Comparison of ENCODE assay signal across 31 mouse cellular contexts in the genomic region with DNA sequence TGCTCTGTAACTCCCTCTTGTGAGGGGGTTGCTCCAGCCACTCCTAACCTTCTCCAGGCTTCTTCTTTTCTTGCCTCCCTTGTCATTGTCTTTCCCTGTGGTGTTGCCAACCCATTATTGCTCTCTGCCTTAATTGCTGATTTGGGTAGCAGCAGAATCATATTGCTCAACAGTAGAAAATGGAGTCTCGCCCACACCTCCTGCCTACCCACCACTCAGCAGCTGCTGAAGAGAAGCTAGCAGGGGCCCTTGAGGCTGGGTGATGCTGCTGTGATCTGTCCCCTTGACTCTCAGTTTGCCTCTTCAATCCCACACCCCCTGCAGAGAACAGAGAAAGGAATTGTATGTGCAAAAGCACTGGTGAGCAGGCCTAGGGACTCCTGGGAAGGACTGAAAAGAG. TPM values are rescaled to one million over a fixed set of nuclear protein-coding genes. Genes with fewer than 3 reads are reported as not detected.
A peak's percentile ranks its signal among the peaks of the same experiment; 100 is the strongest.
DNase-seq lines count a peak whose midpoint lies in the region; ATAC-seq and TF ChIP-seq lines count a peak whose summit lies in the region.
"Had no signal": no experiment of that assay in that cellular context is flagged by ENCODE, and none has a peak within 500 bp of the region (broad histone marks: within the 10 kb centered on the region; RNA-seq: fewer than 3 reads in every experiment).

No protein-coding gene starts in this region.

- 0 out of 2 replicates have a peak overlapping the region, but pooled peaks have one; percentile 2 for H3K27ac ChIP-seq in forebrain, postnatal 0 days (ENCODE audit: low read depth, low read length)
- H3K27ac ChIP-seq in olfactory bulb, adult 2 months (ENCODE audit: insufficient read depth, low read depth, low read length) = peak overlapping the region; percentile 98; the same call in 1 of the 2 replicates
- H3K27ac ChIP-seq: hindbrain, embryonic 10.5 days; hindbrain, embryonic 15.5 days; limb, embryonic 12.5 days; liver, embryonic 15.5 days; neural tube, embryonic 12.5 days; stomach, embryonic 15.5 days had no signal

- no peak overlapping the region for H3K4me2 ChIP-seq in forebrain, postnatal 0 days (ENCODE audit: low read depth)
- H3K4me2 ChIP-seq: hindbrain, embryonic 15.5 days; limb, embryonic 12.5 days; liver, embryonic 15.5 days; lung, embryonic 14.5 days; midbrain, embryonic 11.5 days; neural tube, embryonic 12.5 days; stomach, embryonic 15.5 days had no signal

- H3K9ac ChIP-seq in forebrain, postnatal 0 days = no peak overlapping the region
- H3K9ac ChIP-seq: hindbrain, embryonic 15.5 days; limb, embryonic 12.5 days; liver, embryonic 15.5 days; lung, embryonic 14.5 days; neural tube, embryonic 12.5 days; stomach, embryonic 15.5 days had no signal

- H3K4me1 ChIP-seq in forebrain, postnatal 0 days (ENCODE audit: insufficient read depth) = peaks cover 9% of the 10 kb centered on the region; the same call in 1 of the 2 replicates
- peaks cover 10% of the 10 kb centered on the region for H3K4me1 ChIP-seq in olfactory bulb, adult 2 months (ENCODE audit: control insufficient read depth, insufficient read depth, low read length)
- H3K4me1 ChIP-seq: limb, embryonic 12.5 days; liver, embryonic 15.5 days; neural tube, embryonic 12.5 days; stomach, embryonic 15.5 days had no signal

- WGBS in forebrain, postnatal 0 days = 68% methylated on average over 1 of the region's 1 CpGs
- 28% methylated on average over 1 of the region's 1 CpGs for WGBS in olfactory bulb, adult 2 months

- H3K36me3 ChIP-seq in forebrain, postnatal 0 days (ENCODE audit: insufficient read depth) = no peaks in the 10 kb centered on the region
- H3K36me3 ChIP-seq: hindbrain, embryonic 10.5 days; hindbrain, embryonic 15.5 days; limb, embryonic 12.5 days; liver, embryonic 15.5 days; neural tube, embryonic 12.5 days; stomach, embryonic 15.5 days had no signal

- H3K9me3 ChIP-seq in forebrain, postnatal 0 days (ENCODE audit: low read length) = no peaks in the 10 kb centered on the region
- H3K9me3 ChIP-seq: hindbrain, embryonic 10.5 days; hindbrain, embryonic 15.5 days; limb, embryonic 12.5 days; liver, embryonic 15.5 days; neural tube, embryonic 12.5 days; stomach, embryonic 15.5 days had no signal

- ATAC-seq in forebrain, postnatal 0 days = no peak
- ATAC-seq: inflammation-experienced regulatory T-cells, adult 6 months had no signal

- no peak for TF ChIP-seq POLR2A in brain, embryonic 14.5 days (IDR thresholded peaks at IDR 0.05; ENCODE audit: borderline replicate concordance, extremely low read depth, insufficient read depth, insufficient read length, poor library complexity, severe bottlenecking)
- no peak for TF ChIP-seq POLR2A in olfactory bulb, adult 2 months (IDR thresholded peaks at IDR 0.05; ENCODE audit: insufficient read depth, low read depth, low read length)

- TF ChIP-seq CTCF in brain, embryonic 14.5 days (IDR thresholded peaks at IDR 0.05; ENCODE audit: borderline replicate concordance, extremely low read depth, insufficient read depth, insufficient read length) = no peak
- no peak for TF ChIP-seq CTCF in forebrain, postnatal 0 days (IDR thresholded peaks at IDR 0.05; ENCODE audit: low read depth)
- TF ChIP-seq CTCF in olfactory bulb, adult 2 months (IDR thresholded peaks at IDR 0.05; ENCODE audit: insufficient read depth, low read depth, low read length) = no peak

- no peak overlapping the region for H3K4me3 ChIP-seq in forebrain, postnatal 0 days (ENCODE audit: low read depth, low read length)
- H3K4me3 ChIP-seq in olfactory bulb, adult 2 months (ENCODE audit: insufficient read depth, low read depth, low read length) = no peak overlapping the region
- H3K4me3 ChIP-seq: hindbrain, embryonic 10.5 days; hindbrain, embryonic 15.5 days; limb, embryonic 12.5 days; liver, embryonic 15.5 days; myocyte; neural tube, embryonic 12.5 days; stomach, embryonic 15.5 days had no signal

- peak; percentile 41 to 69 for DNase-seq in layer of hippocampus, adult 18-20 months (ENCODE audit: low spot score in 2 of 2)
- DNase-seq in layer of hippocampus, postnatal 25 days (ENCODE audit: extremely low spot score in 1 of 2, low spot score in 1 of 2) = no peak
- peak; percentile 6 for DNase-seq in brain, embryonic 14.5 days (ENCODE audit: low read depth)
- DNase-seq in forebrain, postnatal 0 days = no peak
- no peak for DNase-seq in frontal cortex, postnatal 14 days (ENCODE audit: low spot score in 2 of 2)
- no peak for DNase-seq in lung, postnatal 36 days
- DNase-seq: adrenal gland, adult 2 months; B cell, adult 2 months; cerebellum, adult 11 months; cerebellum, adult 9-10 months; cerebellum, postnatal 36 days; gastrocnemius, postnatal 10 days; heart, postnatal 14 days; kidney, adult 11 months; kidney, postnatal 14 days; lung, embryonic 14.5 days; lung, postnatal 14 days; right cerebral cortex, postnatal 14 days; thymus, postnatal 14 days had no signal

- H3K27me3 ChIP-seq in forebrain, postnatal 0 days (ENCODE audit: insufficient read depth, low read length) = no peaks in the 10 kb centered on the region
- H3K27me3 ChIP-seq: hindbrain, embryonic 15.5 days; limb, embryonic 12.5 days; liver, embryonic 15.5 days; neural tube, embryonic 12.5 days; stomach, embryonic 15.5 days had no signal

RNA-seq across cellular contexts. Expression of a gene that starts 37.9 kb away (rescaled TPM):
- 100 to 1,000 TPM; 137 to 138 TPM for total RNA-seq in layer of hippocampus, adult 18-20 months (2021)
- 100 to 1,000 TPM; 141 to 153 TPM for total RNA-seq in layer of hippocampus, postnatal 25 days (2021)
- 15.0 and 22.2 TPM in 2 replicates for polyA plus RNA-seq in brain, embryonic 14.5 days (2012; rRNA removed)
- 74.2 and 78.0 TPM in 2 replicates for total RNA-seq in forebrain, postnatal 0 days (2014; rRNA removed)
- polyA plus RNA-seq in forebrain, postnatal 0 days (2015; fragmentation: Nextera tagmentation; extraction: Ambion mirVana) = 34.9 and 49.2 TPM in 2 replicates
- not detected in 2 replicates for polyA plus RNA-seq in olfactory bulb, adult 2 months (2012; ENCODE audit: insufficient read depth, insufficient read length, low replicate concordance, missing spikeins)
- total RNA-seq: granulocyte monocyte progenitor cell, adult 5-6 weeks; liver, adult 2 months had no signal
- polyA plus RNA-seq: inflammation-experienced regulatory T-cells, adult 6 months; liver, adult 2 months; myocyte had no signal

Comparison
In these comparisons a context has a peak if more than half of its experiments do, and no peak if none do; other contexts are left out.
1. DNase-seq: peak in layer of hippocampus, adult 18-20 months (2 of 2) and brain, embryonic 14.5 days (single experiment); none in layer of hippocampus, postnatal 25 days (0 of 2), forebrain, postnatal 0 days (single experiment), frontal cortex, postnatal 14 days (0 of 2) and lung, postnatal 36 days (single experiment).